Mouse (Mus musculus) ES-E14 (cell line): ENCODE measurements around the gene Rab21. TPM values are rescaled to one million over a fixed set of nuclear protein-coding genes. Genes with fewer than 3 reads are reported as not detected.

Experiments
- DNase-seq: peaks from one replicate; pipeline ENCODE4 v3.0.0-alpha.2; 2013; ENCODE audit warnings: low read depth, low spot score
- H3K27ac ChIP-seq: 2 replicates; pipeline ENCODE4 v1.5.1; 2012; ENCODE audit warnings: low read depth, mild to moderate bottlenecking, low read length, moderate library complexity, mixed read lengths; ENCODE audit not compliant: poor library complexity, insufficient read depth, severe bottlenecking
- H3K36me3 ChIP-seq: 2 replicates; pipeline ENCODE4 v1.6.1; 2012; ENCODE audit warnings: mild to moderate bottlenecking, low read length, moderate library complexity, mixed read lengths; ENCODE audit not compliant: control insufficient read depth, poor library complexity, insufficient read depth, severe bottlenecking
- H3K4me1 ChIP-seq, 2 experiments: fragments of 150-350 bp in 1 of 2; sonication (generic) in 1 of 2; 2 replicates each; pipeline ENCODE4 v1.6.1; 2012; ENCODE audit warnings: low read length in 2 of 2, mild to moderate bottlenecking in 1 of 2, mixed read lengths in 1 of 2; ENCODE audit not compliant: control insufficient read depth in 2 of 2, insufficient read depth in 2 of 2, poor library complexity in 1 of 2
- H3K4me3 ChIP-seq, 2 experiments: fragments of 150-350 bp in 1 of 2; sonication (generic) in 1 of 2; 2 replicates each; pipeline ENCODE4 v1.5.1; 2012; ENCODE audit warnings: low read length in 2 of 2, low read depth in 1 of 2, mild to moderate bottlenecking in 1 of 2, mixed read lengths in 1 of 2; ENCODE audit not compliant: insufficient read depth in 1 of 2, poor library complexity in 1 of 2, severe bottlenecking in 1 of 2
- H3K9ac ChIP-seq: 2 replicates; pipeline ENCODE4 v1.6.1; 2012; ENCODE audit warnings: low read depth, mild to moderate bottlenecking, low read length, mixed read lengths; ENCODE audit not compliant: poor library complexity, insufficient read depth, severe bottlenecking
- H3K9me3 ChIP-seq: fragments of 150-350 bp; sonication (generic); 2 replicates; pipeline ENCODE4 v1.6.1; 2012; ENCODE audit warnings: low read depth, mild to moderate bottlenecking, low read length; ENCODE audit not compliant: control insufficient read depth, insufficient read depth
- CHD2 ChIP-seq: IDR thresholded peaks from 2 replicates; pipeline ENCODE4 v1.6.1; 2014; ENCODE audit warnings: mild to moderate bottlenecking, low read depth, low read length, inconsistent platforms
- HCFC1 ChIP-seq: IDR thresholded peaks from 2 replicates; pipeline ENCODE4 v1.6.1; 2012; ENCODE audit warnings: low read length, inconsistent platforms, borderline replicate concordance; ENCODE audit not compliant: insufficient read depth
- MAFK ChIP-seq: IDR thresholded peaks from 2 replicates; pipeline ENCODE4 v1.6.1; 2014; ENCODE audit warnings: mild to moderate bottlenecking, low read depth, low read length, inconsistent platforms; ENCODE audit not compliant: insufficient read depth
- ZC3H11A ChIP-seq: IDR thresholded peaks from 2 replicates; pipeline ENCODE4 v1.6.1; 2012; ENCODE audit warnings: low read depth, mild to moderate bottlenecking, inconsistent platforms, low read length, borderline replicate concordance
- ZNF384 ChIP-seq: IDR thresholded peaks from 2 replicates; pipeline ENCODE4 v1.6.1; 2012; ENCODE audit warnings: low read depth, low read length, inconsistent platforms
- in situ Hi-C, 2 experiments: fragments of 600-800 bp; cut with MboI; formaldehyde crosslinking; loops; one replicate each; pipeline ENCODE4 v1.15.1; 2025; ENCODE audit warnings: low sequenced_read_pairs in 2 of 2, inconsistent platforms in 1 of 2; ENCODE audit not compliant: unreplicated experiment in 2 of 2
- total RNA-seq: library from RNA; depleted of rRNA; stranded (reverse); fragments of 300-350 nt; gene quantifications from 2 replicates; pipeline ENCODE4 v1.2.3, GENCODE M21; 2012

The Rab21 gene
- total RNA-seq, 1 experiment: 17.1 TPM

DNA sequence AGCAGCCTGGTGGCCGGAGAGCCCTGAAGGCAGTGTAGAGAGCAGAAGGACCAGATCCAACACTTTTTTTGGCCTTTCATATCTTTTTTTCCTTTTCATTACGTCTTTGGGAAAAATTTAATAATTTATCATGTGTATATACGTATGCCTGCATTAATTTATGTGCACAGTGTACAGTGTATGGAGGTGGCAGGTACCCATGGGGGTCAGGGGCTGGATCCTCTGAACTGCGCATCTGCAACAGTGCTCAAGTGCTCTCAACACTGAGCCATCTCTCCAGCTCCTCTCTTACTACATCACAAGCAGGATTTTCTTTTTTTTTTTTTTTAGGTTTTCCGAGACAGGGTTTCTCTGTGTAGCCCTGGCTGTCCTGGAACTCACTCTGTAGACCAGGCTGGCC is 17.8 kb downstream of the Rab21 start:
- H3K27ac ChIP-seq: no peak overlapping the region
- H3K4me1 ChIP-seq: peaks cover 0 to 1% of the 10 kb centered on the region in 2 experiments; a peak in 1 of 4 replicates
- DNase-seq: no peak
- H3K4me3 ChIP-seq: no peak overlapping the region
- in situ Hi-C loops: no loop called here
- H3K9me3 ChIP-seq: no peaks in the 10 kb centered on the region
- TF ChIP-seq MAFK (no peak), ZC3H11A (no peak), CHD2 (no peak), HCFC1 (no peak), ZNF384 (no peak)
- H3K36me3 ChIP-seq: peaks cover 9% of the 10 kb centered on the region
- no peak overlapping the region for H3K9ac ChIP-seq

DNA sequence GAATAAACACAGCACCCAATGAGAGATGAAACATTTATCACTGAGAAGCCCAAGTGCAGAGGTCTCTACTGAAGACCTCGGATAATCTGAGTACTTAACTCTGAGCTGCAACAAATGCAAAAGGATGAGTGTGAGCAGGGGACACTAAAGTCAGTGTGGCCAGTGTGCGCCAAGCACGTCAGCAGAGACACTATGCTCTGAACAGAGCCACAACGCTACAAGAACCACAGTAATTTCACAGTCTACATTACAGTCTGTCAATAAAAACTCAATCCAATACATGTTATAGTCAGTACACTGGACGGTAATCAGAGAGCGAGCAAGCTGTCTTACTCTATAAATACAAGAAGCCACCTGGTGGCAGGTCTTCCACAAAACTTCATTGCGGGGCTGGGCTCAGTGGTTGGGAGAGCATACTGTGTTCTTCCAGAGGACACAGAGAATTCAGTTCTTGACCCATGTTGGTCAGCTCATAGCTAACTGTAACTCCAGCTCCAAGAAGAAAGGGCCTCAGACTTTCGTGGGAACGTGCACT is 18.9 kb downstream of the Rab21 start:
- H3K4me1 ChIP-seq: peaks cover 0 to 1% of the 10 kb centered on the region in 2 experiments; a peak in 1 of 4 replicates
- H3K9me3 ChIP-seq: no peaks in the 10 kb centered on the region
- H3K36me3 ChIP-seq: peaks cover 12% of the 10 kb centered on the region
- H3K4me3 ChIP-seq: no peak overlapping the region
- no peak overlapping the region for H3K27ac ChIP-seq
- DNase-seq: no peak
- no peak overlapping the region for H3K9ac ChIP-seq
- in situ Hi-C loops: no loop called here
- TF ChIP-seq ZC3H11A (no peak), ZNF384 (no peak), CHD2 (no peak), MAFK (no peak), HCFC1 (no peak)

DNA sequence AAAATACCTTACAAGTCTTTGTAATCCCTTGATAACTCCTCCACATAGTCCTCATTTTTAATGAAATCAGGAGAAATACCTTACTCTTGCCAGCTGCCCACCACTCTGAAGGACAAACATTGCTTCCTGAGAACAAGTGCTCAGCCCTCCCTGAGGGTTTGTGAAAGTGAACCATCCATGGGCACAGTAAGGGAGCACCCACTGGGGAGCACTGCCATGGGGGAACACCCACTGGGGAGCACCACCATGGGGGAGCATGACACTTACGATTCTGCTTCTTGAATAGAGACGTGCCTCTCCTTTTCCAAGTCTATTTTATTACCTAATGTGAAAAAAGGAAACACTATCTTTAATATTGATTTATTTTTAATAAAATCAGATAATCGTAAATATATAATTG is 20.2 kb downstream of the Rab21 start:
- no peak for DNase-seq
- H3K4me3 ChIP-seq: no peak overlapping the region
- no peaks in the 10 kb centered on the region; a peak in 1 of 4 replicates for H3K4me1 ChIP-seq
- no peak for TF ChIP-seq ZC3H11A
- no peak for TF ChIP-seq MAFK
- no peak for TF ChIP-seq CHD2
- no peak for TF ChIP-seq HCFC1
- no peak for TF ChIP-seq ZNF384
- H3K9ac ChIP-seq: no peak overlapping the region
- no peak overlapping the region for H3K27ac ChIP-seq
- in situ Hi-C loops: no loop called here
- H3K9me3 ChIP-seq: no peaks in the 10 kb centered on the region
- peaks cover 13% of the 10 kb centered on the region for H3K36me3 ChIP-seq

DNA sequence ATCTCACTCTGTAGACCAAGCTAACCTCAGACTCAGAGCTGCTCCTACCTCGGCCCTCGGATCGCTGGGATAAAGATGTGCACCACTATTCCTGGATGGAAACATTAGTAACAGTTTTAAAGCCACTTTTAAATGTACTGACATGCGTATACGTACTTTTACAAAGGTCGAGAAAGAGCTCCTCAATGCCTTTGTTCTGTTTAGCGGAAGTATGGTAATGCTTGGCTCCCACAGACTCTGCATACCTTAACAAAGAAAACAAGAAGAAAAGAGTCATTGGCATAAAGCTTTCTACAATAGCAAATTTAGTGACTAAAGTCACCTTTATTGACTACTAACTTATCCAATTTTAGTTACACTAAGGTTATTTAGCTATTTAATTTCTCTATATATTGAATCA is 20.7 kb downstream of the Rab21 start:
- Histone ChIP-seq H3K4me3 (no peak overlapping the region), H3K36me3 (peaks cover 12% of the 10 kb centered on the region), H3K27ac (no peak overlapping the region), H3K9ac (no peak overlapping the region), H3K4me1 (no peaks in the 10 kb centered on the region; a peak in 1 of 4 replicates), H3K9me3 (no peaks in the 10 kb centered on the region)
- in situ Hi-C loops: no loop called here
- TF ChIP-seq MAFK (no peak), ZC3H11A (no peak), ZNF384 (no peak), CHD2 (no peak), HCFC1 (no peak)
- DNase-seq: no peak
